Comparison of ENCODE assay signal across 11 mouse cellular contexts in genomic region chr2:179093996-179094395, GRCm38 (mm10).
DNase-seq lines count a peak whose midpoint lies in the region; ATAC-seq and TF ChIP-seq lines count a peak whose summit lies in the region.
"Had no signal": no experiment of that assay in that cellular context is flagged by ENCODE, and none has a peak within 500 bp of the region (broad histone marks: within the 10 kb centered on the region; RNA-seq: fewer than 3 reads in every experiment).

No protein-coding gene starts in this region.

- H3K9me3 ChIP-seq in intestine, embryonic 14.5 days (ENCODE audit: control insufficient read depth, low read length) = 0 out of 2 replicates have a peak, but pooled peaks cover under 1% of the 10 kb centered on the region
- H3K9me3 ChIP-seq in intestine, embryonic 16.5 days (ENCODE audit: control insufficient read depth, low read length) = no peaks in the 10 kb centered on the region
- no peaks in the 10 kb centered on the region for H3K9me3 ChIP-seq in hindbrain, embryonic 11.5 days (ENCODE audit: control insufficient read depth, low read length)
- no peaks in the 10 kb centered on the region for H3K9me3 ChIP-seq in neural tube, embryonic 12.5 days
- no peaks in the 10 kb centered on the region for H3K9me3 ChIP-seq in lung, postnatal 0 days (ENCODE audit: low read length)
- H3K9me3 ChIP-seq: lung, embryonic 15.5 days had no signal

- 76% methylated on average over 11 of the region's 11 CpGs for WGBS in intestine, embryonic 14.5 days
- 71% methylated on average over 11 of the region's 11 CpGs for WGBS in intestine, embryonic 16.5 days
- 49% methylated on average over 11 of the region's 11 CpGs for WGBS in hindbrain, embryonic 11.5 days
- 58% methylated on average over 11 of the region's 11 CpGs for WGBS in neural tube, embryonic 12.5 days
- WGBS in lung, postnatal 0 days = 81% methylated on average over 11 of the region's 11 CpGs

- no peaks in the 10 kb centered on the region for H3K27me3 ChIP-seq in intestine, embryonic 14.5 days (replicated peaks; ENCODE audit: control insufficient read depth, insufficient read depth, low read length)
- H3K27me3 ChIP-seq in intestine, embryonic 16.5 days (replicated peaks; ENCODE audit: control insufficient read depth, insufficient read depth, low read length) = no peaks in the 10 kb centered on the region
- H3K27me3 ChIP-seq in hindbrain, embryonic 11.5 days (ENCODE audit: control insufficient read depth, insufficient read depth, low read length) = no peaks in the 10 kb centered on the region
- no peaks in the 10 kb centered on the region for H3K27me3 ChIP-seq in neural tube, embryonic 12.5 days (replicated peaks)
- no peaks in the 10 kb centered on the region for H3K27me3 ChIP-seq in lung, postnatal 0 days (replicated peaks; ENCODE audit: insufficient read depth, low read length)
- H3K27me3 ChIP-seq: lung, embryonic 15.5 days had no signal

- no peak overlapping the region for H3K4me2 ChIP-seq in intestine, embryonic 14.5 days (ENCODE audit: low read length)
- no peak overlapping the region for H3K4me2 ChIP-seq in intestine, embryonic 16.5 days (ENCODE audit: low read depth, low read length)
- H3K4me2 ChIP-seq in hindbrain, embryonic 11.5 days (replicated peaks; ENCODE audit: low read depth, low read length) = no peak overlapping the region
- no peak overlapping the region for H3K4me2 ChIP-seq in neural tube, embryonic 12.5 days (replicated peaks)
- H3K4me2 ChIP-seq in lung, postnatal 0 days (replicated peaks; ENCODE audit: low read depth, low read length) = no peak overlapping the region
- H3K4me2 ChIP-seq: lung, embryonic 15.5 days had no signal

- no peak for TF ChIP-seq EP300 in lung, postnatal 0 days (IDR thresholded peaks at IDR 0.05)

- no peak overlapping the region for H3K9ac ChIP-seq in intestine, embryonic 14.5 days (ENCODE audit: low read length)
- no peak overlapping the region for H3K9ac ChIP-seq in intestine, embryonic 16.5 days (ENCODE audit: low read depth, low read length)
- H3K9ac ChIP-seq in hindbrain, embryonic 11.5 days (ENCODE audit: low read depth, low read length) = no peak overlapping the region
- no peak overlapping the region for H3K9ac ChIP-seq in neural tube, embryonic 12.5 days
- H3K9ac ChIP-seq in lung, postnatal 0 days (replicated peaks; ENCODE audit: low read depth) = no peak overlapping the region
- H3K9ac ChIP-seq: lung, embryonic 15.5 days had no signal

- 0 out of 2 replicates have a peak, but pooled peaks cover 4% of the 10 kb centered on the region for H3K4me1 ChIP-seq in intestine, embryonic 14.5 days (replicated peaks; ENCODE audit: control insufficient read depth, insufficient read depth, low read length)
- H3K4me1 ChIP-seq in intestine, embryonic 16.5 days (ENCODE audit: control insufficient read depth, insufficient read depth, low read length) = no peaks in the 10 kb centered on the region
- H3K4me1 ChIP-seq in hindbrain, embryonic 11.5 days (replicated peaks; ENCODE audit: control insufficient read depth, insufficient read depth, low read length) = no peaks in the 10 kb centered on the region
- H3K4me1 ChIP-seq in neural tube, embryonic 12.5 days = peaks cover 5% of the 10 kb centered on the region; the same call in 1 of the 2 replicates
- H3K4me1 ChIP-seq in lung, postnatal 0 days (ENCODE audit: insufficient read depth, low read depth, low read length) = no peaks in the 10 kb centered on the region
- H3K4me1 ChIP-seq: lung, embryonic 15.5 days had no signal

- no peak overlapping the region for H3K27ac ChIP-seq in intestine, embryonic 14.5 days (ENCODE audit: low read depth)
- no peak overlapping the region for H3K27ac ChIP-seq in intestine, embryonic 16.5 days (ENCODE audit: low read length)
- no peak overlapping the region for H3K27ac ChIP-seq in hindbrain, embryonic 11.5 days (ENCODE audit: low read depth, low read length)
- H3K27ac ChIP-seq in neural tube, embryonic 12.5 days = no peak overlapping the region
- H3K27ac ChIP-seq in lung, postnatal 0 days (ENCODE audit: low read length) = no peak overlapping the region
- H3K27ac ChIP-seq: heart, adult 2 months; lung, embryonic 15.5 days had no signal

- no peak overlapping the region for H3K4me3 ChIP-seq in intestine, embryonic 14.5 days (ENCODE audit: low read depth, low read length)
- no peak overlapping the region for H3K4me3 ChIP-seq in intestine, embryonic 16.5 days (ENCODE audit: low read length)
- H3K4me3 ChIP-seq in hindbrain, embryonic 11.5 days (ENCODE audit: low read depth, low read length) = no peak overlapping the region
- H3K4me3 ChIP-seq in neural tube, embryonic 12.5 days = no peak overlapping the region
- H3K4me3 ChIP-seq in lung, postnatal 0 days (ENCODE audit: low read depth, low read length) = no peak overlapping the region
- H3K4me3 ChIP-seq: heart, adult 2 months; lung, embryonic 15.5 days had no signal

- TF ChIP-seq CTCF in lung, postnatal 0 days (IDR thresholded peaks at IDR 0.05) = no peak

- H3K36me3 ChIP-seq in intestine, embryonic 14.5 days (ENCODE audit: control insufficient read depth, insufficient read depth, low read length) = no peaks in the 10 kb centered on the region
- H3K36me3 ChIP-seq in intestine, embryonic 16.5 days (ENCODE audit: control insufficient read depth, insufficient read depth, low read length) = no peaks in the 10 kb centered on the region
- no peaks in the 10 kb centered on the region for H3K36me3 ChIP-seq in hindbrain, embryonic 11.5 days (ENCODE audit: control insufficient read depth, insufficient read depth, low read length)
- H3K36me3 ChIP-seq in neural tube, embryonic 12.5 days = no peaks in the 10 kb centered on the region
- no peaks in the 10 kb centered on the region for H3K36me3 ChIP-seq in lung, postnatal 0 days (ENCODE audit: insufficient read depth, low read length)
- H3K36me3 ChIP-seq: lung, embryonic 15.5 days had no signal

- peak; percentile 51 for DNase-seq in intestine, embryonic 14.5 days (ENCODE audit: low spot score)
- peak; percentile 19 for DNase-seq in hindbrain, embryonic 11.5 days (ENCODE audit: low spot score)
- DNase-seq in kidney, postnatal 14 days = peak; percentile 45
- DNase-seq in yolk sac, embryonic 10.5 days (ENCODE audit: low spot score) = no peak
- DNase-seq in embryo, embryonic 10 days (ENCODE audit: low spot score) = no peak
- no peak for DNase-seq in lung, postnatal 0 days (ENCODE audit: low spot score)
- DNase-seq: B cell, adult 2 months; heart, adult 2 months had no signal

- no peak; the same call in 1 of the 2 replicates for ATAC-seq in intestine, embryonic 14.5 days (replicated peaks; ENCODE audit: low FRiP score, low TSS enrichment, low read depth)
- no peak for ATAC-seq in intestine, embryonic 16.5 days
- ATAC-seq in hindbrain, embryonic 11.5 days (ENCODE audit: low FRiP score) = peak; percentile 81
- ATAC-seq in neural tube, embryonic 12.5 days (ENCODE audit: low FRiP score, low read depth) = peak; percentile 65; the same call in 1 of the 2 replicates
- ATAC-seq in lung, postnatal 0 days = no peak

Comparison
In these comparisons a context has a peak if more than half of its experiments do, and no peak if none do; other contexts are left out.
1. ATAC-seq: peak in hindbrain, embryonic 11.5 days (single experiment) and neural tube, embryonic 12.5 days (single experiment); none in intestine, embryonic 14.5 days (single experiment), intestine, embryonic 16.5 days (single experiment) and lung, postnatal 0 days (single experiment).
2. DNase-seq: peak in intestine, embryonic 14.5 days (single experiment), hindbrain, embryonic 11.5 days (single experiment) and kidney, postnatal 14 days (single experiment); none in yolk sac, embryonic 10.5 days (single experiment), embryo, embryonic 10 days (single experiment) and lung, postnatal 0 days (single experiment).